Mouse (Mus musculus) stomach, postnatal 0 days (tissue): ENCODE measurements around the gene Ampd1. TPM values are rescaled to one million over a fixed set of nuclear protein-coding genes. Genes with fewer than 3 reads are reported as not detected.

ENCODE experiments used
- ATAC-seq: fragments of 200-750 bp; cut with Nextera tagmentation; 2 replicates; pipeline ENCODE4 v1.8.0; 2017; ENCODE audit not compliant: low FRiP score, low TSS enrichment
- DNase-seq: peaks from one replicate; pipeline ENCODE4 v3.0.0-alpha.2; 2016; ENCODE audit warnings: low spot score
- H3K27ac ChIP-seq: fragments of 300-500 bp; sonication (generic); replicated peaks from 2 replicates; pipeline ENCODE4 v1.5.1; 2014; ENCODE audit warnings: mild to moderate bottlenecking, control low read depth
- H3K27me3 ChIP-seq: fragments of 300-500 bp; sonication (generic); 2 replicates; pipeline ENCODE4 v1.6.1; 2014; ENCODE audit warnings: low read length; ENCODE audit not compliant: control insufficient read depth, insufficient read depth
- H3K36me3 ChIP-seq: fragments of 300-500 bp; sonication (generic); 2 replicates; pipeline ENCODE4 v1.6.1; 2014; ENCODE audit warnings: low read length, mixed read lengths; ENCODE audit not compliant: control insufficient read depth, insufficient read depth
- H3K4me1 ChIP-seq: fragments of 300-500 bp; sonication (generic); replicated peaks from 2 replicates; pipeline ENCODE4 v1.6.1; 2014; ENCODE audit warnings: antibody characterized with exemption; ENCODE audit not compliant: control insufficient read depth, insufficient read depth
- H3K4me2 ChIP-seq: fragments of 300-500 bp; sonication (generic); replicated peaks from 2 replicates; pipeline ENCODE4 v1.6.1; 2014; ENCODE audit warnings: low read depth, mild to moderate bottlenecking, control low read depth, moderate library complexity
- H3K4me3 ChIP-seq: fragments of 300-500 bp; sonication (generic); 2 replicates; pipeline ENCODE4 v1.5.1; 2014; ENCODE audit warnings: low read depth, low read length, control low read depth
- H3K9ac ChIP-seq: fragments of 300-500 bp; sonication (generic); 2 replicates; pipeline ENCODE4 v1.6.1; 2014; ENCODE audit warnings: mild to moderate bottlenecking, low read length, control low read depth, mixed read lengths
- H3K9me3 ChIP-seq: fragments of 300-500 bp; sonication (generic); 2 replicates; pipeline ENCODE4 v1.6.1; 2016; ENCODE audit warnings: low read length; ENCODE audit not compliant: control insufficient read depth
- CTCF ChIP-seq: IDR thresholded peaks from 2 replicates; pipeline ENCODE4 v1.5.1; 2016; ENCODE audit warnings: antibody characterized with exemption, low read depth, mild to moderate bottlenecking, moderate library complexity
- EP300 ChIP-seq: optimal IDR thresholded peaks from 2 replicates; pipeline ENCODE3; 2016; ENCODE audit warnings: antibody characterized with exemption
- WGBS: fragments of 180-500 bp; shearing (Covaris S2); extraction: QIAGEN DNeasy Blood & Tissue Kit; methylation state at CpG from one replicate; pipeline ENCODE4 v1.1.7; 2014; 5-methylcytosine and 5-hydroxymethylcytosine counted together
- polyA plus RNA-seq: library from polyadenylated mRNA; unstranded; fragments of >200 nt; fragmentation: Nextera tagmentation; extraction: Ambion mirVana; gene quantifications from 2 replicates; pipeline ENCODE4 v1.2.1, GENCODE M21; 2015

Ampd1 gene
- polyA plus RNA-seq, 1 experiment from 2014 or later, result 0.28 TPM

DNA sequence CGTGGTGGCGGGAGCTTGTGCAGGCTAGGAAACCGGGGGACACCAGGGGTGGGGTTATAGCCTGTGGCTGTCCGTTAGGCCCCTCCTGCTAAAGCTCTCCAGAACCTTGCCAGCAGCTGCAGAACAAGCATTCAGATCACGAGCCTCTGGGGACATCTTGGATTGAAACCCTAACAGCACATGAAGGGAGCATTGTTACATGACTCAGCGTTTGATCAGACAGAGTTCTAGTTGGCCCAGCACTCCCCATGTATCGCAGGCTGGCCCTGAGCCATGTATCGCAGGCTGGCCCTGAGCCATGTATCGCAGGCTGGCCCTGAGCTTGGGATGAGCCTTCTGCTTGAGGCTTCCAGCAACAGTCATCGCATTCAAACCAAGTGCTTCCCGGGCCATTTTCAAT, 67.5 kb downstream of the Ampd1 start:
- Histone ChIP-seq H3K9ac (no peak overlapping the region), H3K4me2 (no peak overlapping the region), H3K4me1 (no peaks in the 10 kb centered on the region), H3K9me3 (no peaks in the 10 kb centered on the region), H3K4me3 (no peak overlapping the region), H3K36me3 (no peaks in the 10 kb centered on the region; the same call in 1 of the 2 replicates), H3K27me3 (no peaks in the 10 kb centered on the region), H3K27ac (no peak overlapping the region; the same call in 1 of the 2 replicates)
- DNase-seq (no peak), ATAC-seq (no peak)
- TF ChIP-seq CTCF, result no peak
- 76% methylated on average over 11 of the region's 11 CpGs for WGBS

DNA sequence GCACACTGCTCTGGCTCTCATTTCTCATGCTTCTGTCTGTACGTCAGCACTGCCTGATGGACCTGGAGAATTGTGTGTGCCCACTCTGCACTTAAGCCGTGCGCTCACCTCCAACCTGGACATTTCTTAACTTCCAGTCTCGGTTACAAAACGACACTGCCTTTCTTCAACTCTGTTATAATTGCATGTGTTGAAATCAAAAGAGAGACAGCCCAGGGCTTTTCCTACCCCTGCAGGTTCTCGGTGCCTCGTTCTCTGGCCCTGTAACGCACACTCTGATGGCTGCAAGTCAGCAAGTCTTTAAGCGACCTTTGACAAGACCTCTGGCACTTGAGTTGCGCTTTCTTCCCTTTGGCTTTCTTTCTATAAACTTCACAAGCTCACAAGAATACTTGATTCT, 68.6 kb downstream of the Ampd1 start:
- H3K27me3 ChIP-seq, result no peaks in the 10 kb centered on the region
- TF ChIP-seq EP300 (no peak), CTCF (no peak)
- ATAC-seq, result no peak

DNA sequence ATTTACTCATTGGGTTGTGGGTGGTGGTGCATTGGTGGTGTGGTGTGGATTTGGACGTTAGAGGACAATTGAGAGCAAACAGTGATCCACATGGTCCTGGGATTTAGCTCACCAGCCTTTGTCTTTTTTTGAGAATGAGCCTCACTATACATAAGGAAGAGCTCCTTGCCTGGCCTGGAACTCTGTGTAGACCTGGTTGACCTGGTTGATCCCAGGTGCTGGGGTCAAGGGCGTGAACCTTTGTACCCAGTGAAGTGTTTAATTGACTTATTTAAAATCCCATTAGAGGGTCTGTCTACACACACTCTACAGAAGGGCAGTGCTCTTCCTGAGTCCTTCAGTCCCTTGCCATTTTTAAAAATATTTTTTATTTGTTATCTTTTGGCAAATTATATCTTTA, 71.5 kb downstream of the Ampd1 start:
- no peak overlapping the region for H3K4me3 ChIP-seq
- WGBS, result 62% methylated on average over 2 of the region's 2 CpGs
- H3K27ac ChIP-seq, result no peak overlapping the region
- H3K4me1 ChIP-seq, result no peaks in the 10 kb centered on the region
- H3K27me3 ChIP-seq, result no peaks in the 10 kb centered on the region
- no peak for TF ChIP-seq CTCF
- no peak for TF ChIP-seq EP300
- no peak for DNase-seq
- no peaks in the 10 kb centered on the region for H3K9me3 ChIP-seq
- ATAC-seq, result no peak
- no peak overlapping the region for H3K9ac ChIP-seq
- H3K4me2 ChIP-seq, result no peak overlapping the region
- 0 out of 2 replicates have a peak, but pooled peaks cover 4% of the 10 kb centered on the region for H3K36me3 ChIP-seq

More for the DNA sequence above, 68.6 kb downstream of the Ampd1 start:
- Histone ChIP-seq H3K4me3 (no peak overlapping the region), H3K9ac (no peak overlapping the region), H3K4me1 (no peaks in the 10 kb centered on the region), H3K36me3 (no peaks in the 10 kb centered on the region; the same call in 1 of the 2 replicates), H3K27ac (no peak overlapping the region), H3K9me3 (no peaks in the 10 kb centered on the region), H3K4me2 (no peak overlapping the region)
- no peak for DNase-seq
- WGBS, result 84% methylated on average over 10 of the region's 10 CpGs

DNA sequence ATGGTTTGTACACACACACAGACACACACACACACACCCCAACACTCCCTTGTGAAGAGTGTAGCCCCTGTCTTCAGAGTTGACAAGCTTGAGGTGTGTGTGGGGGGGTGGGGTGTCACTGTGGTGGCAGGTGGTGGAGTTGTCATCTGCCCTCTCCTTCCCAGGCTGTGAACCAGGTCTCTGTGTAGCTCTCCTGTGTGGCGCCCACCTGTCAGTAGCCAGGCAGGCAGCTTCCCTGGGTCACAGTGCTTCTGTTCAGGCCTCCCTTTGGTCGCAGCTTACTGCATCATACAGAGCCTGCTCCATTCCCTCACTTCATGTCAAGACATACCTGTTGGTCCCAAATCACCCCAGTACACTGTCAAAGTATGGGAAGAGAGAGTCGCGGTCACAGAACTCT, 72.0 kb downstream of the Ampd1 start:
- no peak overlapping the region for H3K4me2 ChIP-seq
- peak overlapping the region; percentile 80 for H3K27ac ChIP-seq
- no peak for ATAC-seq
- H3K27me3 ChIP-seq, result no peaks in the 10 kb centered on the region
- H3K4me1 ChIP-seq, result no peaks in the 10 kb centered on the region
- WGBS, result 80% methylated on average over 4 of the region's 4 CpGs
- no peak for DNase-seq
- H3K4me3 ChIP-seq, result no peak overlapping the region
- no peaks in the 10 kb centered on the region for H3K9me3 ChIP-seq
- no peak overlapping the region for H3K9ac ChIP-seq
- TF ChIP-seq CTCF (no peak), EP300 (no peak)
- 0 out of 2 replicates have a peak, but pooled peaks cover 6% of the 10 kb centered on the region for H3K36me3 ChIP-seq

DNA sequence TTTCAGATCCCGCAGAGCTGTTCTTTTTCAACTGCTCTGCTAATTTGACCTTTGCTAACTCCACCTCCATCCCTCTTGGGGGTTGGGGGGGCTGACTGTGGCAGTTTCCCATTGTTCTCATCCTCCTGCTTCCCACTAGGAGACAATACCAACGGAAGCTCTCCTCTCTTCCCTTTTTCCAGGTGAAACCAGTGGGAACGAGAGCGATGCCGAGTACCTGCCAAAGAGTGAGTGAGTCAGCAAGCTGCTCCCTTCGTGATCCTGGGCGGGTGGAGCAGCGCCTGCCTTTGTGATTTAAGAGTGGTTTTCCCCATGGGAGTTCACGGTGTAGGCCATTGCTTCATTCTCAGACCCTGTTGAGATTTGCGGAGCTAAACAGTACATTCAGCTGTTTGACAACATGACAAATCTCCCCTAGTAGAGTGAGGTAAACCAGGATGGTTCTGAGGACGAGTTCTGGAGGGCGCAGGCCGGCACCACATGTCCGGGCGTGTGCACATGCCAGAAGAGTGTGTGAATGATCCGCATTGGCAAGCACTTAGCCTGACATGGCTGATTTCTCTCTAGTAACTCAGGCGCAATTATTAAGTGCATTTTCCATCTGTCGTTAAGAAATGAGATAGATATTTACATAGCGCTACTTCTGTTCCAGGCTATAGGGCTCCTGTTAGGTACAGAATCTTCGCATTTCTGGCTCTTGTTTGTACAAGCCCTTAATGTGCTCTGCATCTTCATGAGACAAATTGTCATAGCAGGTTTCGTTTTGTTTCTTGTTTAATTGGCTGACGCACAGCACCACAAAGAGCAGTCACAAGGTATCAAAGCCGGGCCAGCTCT, 72.7 kb downstream of the Ampd1 start:
- H3K9ac ChIP-seq, result no peak overlapping the region
- peak; percentile 81; the same call in 1 of the 2 replicates for ATAC-seq
- H3K27ac ChIP-seq, result peak overlapping the region; percentile 80

DNA sequence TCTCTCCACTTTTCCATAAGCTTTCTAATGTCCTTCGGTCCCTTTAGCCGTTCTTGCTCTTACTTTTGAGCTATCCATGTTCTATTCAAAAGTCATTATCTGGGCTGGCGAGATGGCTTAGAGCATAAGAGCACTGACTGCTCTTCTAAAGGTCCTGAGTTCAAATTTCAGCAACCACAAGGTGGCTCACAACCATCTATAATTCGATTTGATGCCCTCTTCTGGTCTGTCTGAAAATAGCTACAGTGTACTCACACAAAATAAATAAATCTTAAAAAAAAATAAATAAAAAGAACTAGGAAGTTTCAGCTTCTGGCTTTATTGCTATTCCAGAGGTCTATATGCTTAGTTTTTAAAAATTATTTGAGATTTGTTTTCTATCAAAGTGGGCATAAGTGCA, 74.0 kb downstream of the Ampd1 start:
- WGBS, result 84% methylated on average over 4 of the region's 4 CpGs
- Histone ChIP-seq H3K9ac (no peak overlapping the region), H3K36me3 (peaks cover 10% of the 10 kb centered on the region; the same call in 1 of the 2 replicates), H3K27me3 (no peaks in the 10 kb centered on the region), H3K27ac (no peak overlapping the region; the same call in 1 of the 2 replicates), H3K4me3 (no peak overlapping the region), H3K4me2 (no peak overlapping the region), H3K4me1 (no peaks in the 10 kb centered on the region), H3K9me3 (no peaks in the 10 kb centered on the region)
- DNase-seq (no peak), ATAC-seq (no peak)
- TF ChIP-seq CTCF (peak; percentile 49), EP300 (no peak)

More for the DNA sequence above, 72.7 kb downstream of the Ampd1 start:
- 58% methylated on average over 23 of the region's 23 CpGs for WGBS
- DNase-seq, result no peak
- H3K4me2 ChIP-seq, result no peak overlapping the region
- no peaks in the 10 kb centered on the region for H3K4me1 ChIP-seq
- H3K27me3 ChIP-seq, result no peaks in the 10 kb centered on the region
- H3K36me3 ChIP-seq, result peaks cover 10% of the 10 kb centered on the region; the same call in 1 of the 2 replicates
- TF ChIP-seq EP300, result peak; percentile 90
- TF ChIP-seq CTCF, result no peak
- no peaks in the 10 kb centered on the region for H3K9me3 ChIP-seq
- no peak overlapping the region for H3K4me3 ChIP-seq
